Mouse (Mus musculus) kidney, adult 2 months (tissue): ENCODE results near the gene Fcrlb. TPM values are rescaled to one million over a fixed set of nuclear protein-coding genes. Genes with fewer than 3 reads are reported as not detected.
A peak's percentile ranks its signal among the peaks of the same experiment; 100 is the strongest.

Experiments used
- DNase-seq: peaks from one replicate; pipeline ENCODE4 v3.0.0; 2021
- H3K27ac ChIP-seq: fragments of 200-500 bp; 2 replicates; pipeline ENCODE4 v1.5.1; 2012; ENCODE audit warnings: low read depth, low read length, control low read depth, inconsistent platforms; ENCODE audit not compliant: insufficient read depth
- H3K27me3 ChIP-seq: fragments of 200-500 bp; replicated peaks from 2 replicates; pipeline ENCODE4 v1.6.1; 2012; ENCODE audit warnings: mild to moderate bottlenecking, moderate library complexity, low read length, inconsistent platforms; ENCODE audit not compliant: control insufficient read depth, insufficient read depth
- H3K36me3 ChIP-seq: fragments of 200-500 bp; 2 replicates; pipeline ENCODE4 v1.6.1; 2012; ENCODE audit warnings: mild to moderate bottlenecking, moderate library complexity, low read length, inconsistent platforms; ENCODE audit not compliant: control insufficient read depth, insufficient read depth
- H3K4me1 ChIP-seq: fragments of 200-500 bp; 2 replicates; pipeline ENCODE4 v1.6.1; 2011; ENCODE audit warnings: low read length; ENCODE audit not compliant: control insufficient read depth, insufficient read depth
- H3K4me3 ChIP-seq: fragments of 200-500 bp; 2 replicates; pipeline ENCODE4 v1.5.1; 2011; ENCODE audit warnings: mild to moderate bottlenecking, low read depth, low read length, control low read depth; ENCODE audit not compliant: insufficient read depth
- CTCF ChIP-seq: fragments of 200-500 bp; conservative IDR thresholded peaks from 2 replicates; pipeline ENCODE4 v1.5.1; 2011; ENCODE audit warnings: low read depth, mild to moderate bottlenecking, control low read depth, low read length, moderate library complexity, mixed read lengths; ENCODE audit not compliant: insufficient read depth, insufficient read length
- POLR2A ChIP-seq: fragments of 200-500 bp; IDR thresholded peaks from one replicate; pipeline ENCODE4 v1.6.1; 2011; ENCODE audit warnings: low read depth, low read length, control low read depth
- WGBS: fragments of 180-500 bp; shearing (Covaris S2); methylation state at CpG from one replicate; pipeline ENCODE4 v1.1.7; 2018; 5-methylcytosine and 5-hydroxymethylcytosine counted together
- polyA plus RNA-seq: library from polyadenylated mRNA; depleted of rRNA; stranded (reverse); fragments of >200 nt; gene quantifications from 2 replicates; pipeline ENCODE4 v1.2.3, GENCODE M21; 2012

Gene Fcrlb
- polyA plus RNA-seq, 1 experiment: 0.31 TPM

- peak overlapping the region; percentile 78 for H3K27ac ChIP-seq
- H3K4me3 ChIP-seq: peak overlapping the region; percentile 87
- no peaks in the 10 kb centered on the region for H3K36me3 ChIP-seq
- TF ChIP-seq CTCF (no peak), POLR2A (no peak)
- 11% methylated on average over 8 of the region's 8 CpGs for WGBS
- H3K27me3 ChIP-seq: no peaks in the 10 kb centered on the region
- H3K4me1 ChIP-seq: peaks cover 15% of the 10 kb centered on the region; the same call in 1 of the 2 replicates
- DNase-seq: no peak
These were observed 28.4 kb downstream of the Fcrlb start for GRCm38 (mm10) chr1:170884390-170884789.

GRCm38 (mm10) chr1:170882915-170883485, 29.7 kb downstream of the Fcrlb start:
- Histone ChIP-seq H3K27ac (peak overlapping the region; percentile 91), H3K4me3 (no peak overlapping the region), H3K36me3 (no peaks in the 10 kb centered on the region), H3K27me3 (no peaks in the 10 kb centered on the region), H3K4me1 (peaks cover 15% of the 10 kb centered on the region; the same call in 1 of the 2 replicates)
- DNase-seq: peak; percentile 71
- WGBS: 40% methylated on average over 5 of the region's 5 CpGs
- TF ChIP-seq CTCF (no peak), POLR2A (no peak)

- Histone ChIP-seq H3K4me1 (peaks cover 9% of the 10 kb centered on the region; the same call in 1 of the 2 replicates), H3K4me3 (no peak overlapping the region), H3K36me3 (no peaks in the 10 kb centered on the region), H3K27ac (no peak overlapping the region), H3K27me3 (no peaks in the 10 kb centered on the region)
- no peak for DNase-seq
- no peak for TF ChIP-seq CTCF
- no peak for TF ChIP-seq POLR2A
- 49% methylated on average over 5 of the region's 5 CpGs for WGBS
These were observed 35.8 kb downstream of the Fcrlb start for GRCm38 (mm10) chr1:170876906-170877305.

- Histone ChIP-seq H3K27ac (no peak overlapping the region), H3K27me3 (no peaks in the 10 kb centered on the region), H3K4me1 (peaks cover 9% of the 10 kb centered on the region; the same call in 1 of the 2 replicates), H3K4me3 (no peak overlapping the region), H3K36me3 (no peaks in the 10 kb centered on the region)
- DNase-seq: no peak
- TF ChIP-seq CTCF (no peak), POLR2A (no peak)
- 33% methylated on average over 3 of the region's 3 CpGs for WGBS
These were observed 37.1 kb downstream of the Fcrlb start for GRCm38 (mm10) chr1:170875676-170876075.

GRCm38 (mm10) chr1:170871961-170872360, 40.8 kb downstream of the Fcrlb start:
- Histone ChIP-seq H3K4me1 (peaks cover 6% of the 10 kb centered on the region; the same call in 1 of the 2 replicates), H3K36me3 (no peaks in the 10 kb centered on the region), H3K27ac (no peak overlapping the region), H3K27me3 (no peaks in the 10 kb centered on the region), H3K4me3 (no peak overlapping the region)
- WGBS: 83% methylated on average over 2 of the region's 2 CpGs
- DNase-seq: no peak
- TF ChIP-seq POLR2A (no peak), CTCF (peak; percentile 28; the same call in 1 of the 2 replicates)

- 91% methylated on average over 6 of the region's 6 CpGs for WGBS
These were observed 41.3 kb downstream of the Fcrlb start for GRCm38 (mm10) chr1:170871402-170871801.

GRCm38 (mm10) chr1:170868905-170869283, 43.8 kb downstream of the Fcrlb start:
- Histone ChIP-seq H3K27me3 (no peaks in the 10 kb centered on the region), H3K36me3 (no peaks in the 10 kb centered on the region), H3K4me1 (peaks cover 4% of the 10 kb centered on the region; the same call in 1 of the 2 replicates), H3K27ac (no peak overlapping the region), H3K4me3 (peak overlapping the region; percentile 74)
- TF ChIP-seq CTCF (no peak), POLR2A (no peak)
- WGBS: 13% methylated on average over 14 of the region's 14 CpGs
- DNase-seq: no peak

More at GRCm38 (mm10) chr1:170871402-170871801, 41.3 kb downstream of the Fcrlb start:
- Histone ChIP-seq H3K4me3 (no peak overlapping the region), H3K36me3 (no peaks in the 10 kb centered on the region), H3K27me3 (no peaks in the 10 kb centered on the region), H3K4me1 (peaks cover 6% of the 10 kb centered on the region; the same call in 1 of the 2 replicates), H3K27ac (no peak overlapping the region)
- TF ChIP-seq POLR2A (no peak), CTCF (no peak)
- DNase-seq: no peak
